Mouse (Mus musculus) spleen, postnatal 36 days (tissue): ENCODE results near the gene Egflam.

Source experiments
- DNase-seq, 2 experiments: peaks; one replicate each; pipeline ENCODE4 v3.0.0; 2022; ENCODE audit warnings: low spot score in 2 of 2, mixed read lengths in 1 of 2

Gene Egflam

DNA sequence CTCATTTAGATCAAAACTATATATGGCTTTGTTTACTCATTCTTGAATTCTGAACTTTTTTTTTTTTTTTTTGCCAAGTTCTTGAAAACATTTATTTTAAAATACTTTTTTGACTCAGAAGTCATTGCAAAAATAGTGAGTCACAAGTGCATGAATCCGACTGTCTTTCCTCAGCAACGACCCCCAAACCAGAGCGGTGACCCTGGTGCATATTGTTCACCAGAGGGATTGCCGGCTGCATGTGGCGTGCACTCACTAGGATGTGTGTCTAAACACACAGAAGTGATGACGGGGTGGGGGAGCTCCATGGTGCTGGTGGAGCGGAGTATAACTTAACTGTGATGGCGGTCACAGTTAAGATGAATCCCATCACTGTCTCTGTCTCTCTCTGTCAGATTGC, 224.4 kb downstream of the Egflam start:
- no peak for DNase-seq

DNA sequence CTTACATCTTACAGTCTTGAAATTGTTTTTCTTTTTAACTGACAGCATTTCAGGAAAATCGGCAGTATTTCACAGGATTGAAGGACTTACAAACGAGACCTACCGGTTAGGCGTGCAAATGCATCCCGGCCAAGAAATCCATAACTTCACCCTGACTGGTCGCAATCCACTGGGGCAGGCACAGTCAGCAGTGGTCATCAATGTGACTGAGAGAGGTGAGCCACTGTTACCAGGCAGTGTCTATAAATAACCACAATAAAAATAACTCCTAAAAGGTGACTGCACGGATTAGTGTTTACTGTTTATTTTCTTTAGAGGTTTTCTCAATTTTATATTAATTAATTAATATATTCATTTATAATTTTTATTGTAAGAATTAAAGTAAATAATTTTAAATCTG, 224.8 kb downstream of the Egflam start:
- no peak for DNase-seq

DNA sequence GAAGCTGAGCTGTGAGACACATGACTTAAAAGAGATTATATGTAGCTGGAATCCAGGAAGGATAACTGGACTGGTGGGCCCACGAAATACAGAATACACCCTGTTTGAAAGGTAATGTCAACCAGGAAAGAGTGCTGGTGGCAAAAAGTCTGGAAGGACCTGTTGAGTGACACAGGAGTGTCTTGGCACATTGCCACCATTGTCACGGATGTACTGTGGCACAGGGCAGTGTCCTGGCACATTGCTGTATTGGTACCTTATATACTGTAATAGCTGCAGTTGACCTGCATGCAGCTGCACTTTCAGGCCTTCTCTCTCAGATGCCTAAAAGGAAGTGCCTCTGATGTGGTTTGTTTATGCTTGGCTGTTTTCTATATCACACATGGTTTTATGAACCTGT, 225.3 kb downstream of the Egflam start:
- no peak for DNase-seq

DNA sequence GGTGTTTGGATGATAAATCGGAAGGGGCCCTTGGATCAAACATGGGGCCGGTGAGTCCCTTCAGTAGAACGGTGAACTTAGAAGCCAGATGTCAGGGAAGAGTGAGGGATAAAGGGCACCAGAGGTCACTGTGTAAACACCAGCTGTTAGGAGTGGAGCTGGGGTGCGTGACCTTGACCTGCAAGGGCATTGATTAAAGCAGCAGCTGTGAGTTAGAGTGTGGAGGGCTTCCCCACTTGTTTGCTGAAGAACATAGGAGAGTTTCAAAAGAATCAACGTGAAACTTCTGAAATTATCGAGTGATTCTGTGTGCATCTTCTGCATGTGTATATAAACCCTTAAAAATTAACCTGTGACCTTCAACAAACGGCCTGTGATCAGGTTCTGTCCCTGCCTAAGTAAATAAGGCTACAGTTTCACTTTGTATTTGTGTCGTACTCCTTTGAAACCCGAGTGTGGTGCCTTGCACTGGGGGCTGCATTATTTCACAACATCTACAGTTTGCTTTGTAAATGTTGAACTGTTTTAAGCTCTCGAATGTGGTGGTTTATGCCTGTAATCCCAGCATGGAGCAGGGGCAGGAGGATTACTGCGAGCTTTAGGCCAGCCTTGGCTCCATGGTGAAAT, 230.2 kb downstream of the Egflam start:
- no peak for DNase-seq

DNA sequence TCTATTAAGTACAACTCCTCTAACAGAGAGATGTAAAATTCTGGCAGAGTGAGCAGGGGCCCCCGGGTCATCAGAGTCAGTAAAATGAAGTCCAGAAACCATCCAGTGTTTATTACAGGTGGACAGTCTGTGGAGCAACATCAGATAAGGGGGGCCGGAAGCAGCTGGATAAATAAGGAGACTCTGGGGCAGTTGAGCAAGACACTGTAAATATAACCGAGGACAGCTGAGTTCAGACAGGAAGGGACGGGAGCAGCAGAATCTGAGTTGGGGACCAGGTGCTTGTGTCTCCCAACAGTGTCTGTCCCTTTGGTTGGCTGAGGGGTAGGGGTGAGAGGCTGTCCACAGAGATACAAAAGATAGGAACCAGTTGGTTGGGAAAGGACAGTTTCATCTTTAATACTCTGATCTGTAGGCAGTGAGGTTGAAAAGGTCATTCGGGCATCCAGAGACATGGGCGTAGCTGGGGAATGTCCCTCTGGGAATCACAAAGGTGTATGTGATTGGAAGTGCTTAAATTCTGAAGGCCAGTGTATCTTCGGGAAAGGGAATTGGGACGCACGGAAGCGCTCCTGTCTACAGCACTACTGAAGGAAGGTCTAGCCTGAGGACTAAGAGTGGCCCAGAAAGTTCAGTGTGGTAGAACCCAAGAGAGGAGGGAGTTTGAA, 230.8 kb downstream of the Egflam start:
- DNase-seq, result no peak

DNA sequence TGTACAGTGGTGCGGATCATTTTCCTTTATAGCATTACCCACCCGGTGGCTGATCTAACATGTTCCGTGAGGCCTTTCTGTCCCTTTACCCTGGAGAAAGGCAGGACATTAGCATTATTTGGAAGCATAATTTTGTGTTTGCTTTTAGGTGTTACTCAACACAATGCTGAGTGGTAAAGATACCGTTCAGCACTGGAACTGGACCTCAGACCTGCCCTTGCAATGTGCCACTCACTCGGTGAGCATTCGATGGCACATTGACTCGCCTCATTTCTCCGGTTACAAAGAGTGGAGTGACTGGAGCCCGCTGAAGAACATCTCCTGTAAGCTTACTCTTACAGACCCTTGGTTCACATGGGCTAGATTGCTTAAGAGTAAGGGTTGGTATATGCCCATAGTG, 231.5 kb downstream of the Egflam start:
- DNase-seq, result no peak

DNA sequence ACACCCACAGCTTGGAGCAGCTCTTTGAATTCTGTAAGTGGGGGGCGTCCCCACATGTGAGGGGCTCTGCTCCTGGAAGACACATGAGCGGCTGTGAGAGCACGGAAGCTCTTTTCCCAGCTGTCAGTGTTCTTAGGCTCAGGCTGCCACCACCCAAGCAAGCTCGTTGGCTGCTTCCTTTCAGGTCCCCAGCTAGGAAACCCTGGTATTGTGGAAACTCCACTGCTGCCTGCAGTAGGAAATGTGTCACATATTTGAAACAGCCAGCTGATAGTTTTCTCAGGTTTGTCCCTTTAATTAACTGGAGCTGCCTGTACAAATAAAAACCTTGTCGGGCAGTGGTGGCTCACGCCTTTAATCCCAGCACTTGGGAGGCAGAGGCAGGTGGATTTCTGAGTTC, 234.3 kb downstream of the Egflam start:
- no peak for DNase-seq

DNA sequence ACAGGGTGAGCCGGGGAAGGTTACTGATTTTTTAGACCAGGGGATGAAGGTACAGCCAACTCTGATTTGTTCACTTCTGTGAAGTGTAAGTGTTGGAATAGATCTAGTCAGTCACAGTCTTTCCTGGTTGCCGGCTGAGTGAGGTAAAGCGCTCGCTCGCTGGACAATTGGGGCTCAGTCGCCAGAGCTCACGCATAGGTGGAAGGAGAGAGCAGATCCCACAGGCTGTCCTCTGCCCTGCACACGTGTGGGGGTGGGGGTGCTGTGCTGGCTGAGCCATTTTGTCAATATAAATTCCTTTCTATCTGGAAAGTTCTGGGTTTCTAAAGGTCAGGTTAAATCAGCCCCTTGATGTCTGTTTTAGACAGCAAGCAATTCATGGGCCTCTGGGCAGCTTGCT, 237.9 kb downstream of the Egflam start:
- no peak for DNase-seq

DNA sequence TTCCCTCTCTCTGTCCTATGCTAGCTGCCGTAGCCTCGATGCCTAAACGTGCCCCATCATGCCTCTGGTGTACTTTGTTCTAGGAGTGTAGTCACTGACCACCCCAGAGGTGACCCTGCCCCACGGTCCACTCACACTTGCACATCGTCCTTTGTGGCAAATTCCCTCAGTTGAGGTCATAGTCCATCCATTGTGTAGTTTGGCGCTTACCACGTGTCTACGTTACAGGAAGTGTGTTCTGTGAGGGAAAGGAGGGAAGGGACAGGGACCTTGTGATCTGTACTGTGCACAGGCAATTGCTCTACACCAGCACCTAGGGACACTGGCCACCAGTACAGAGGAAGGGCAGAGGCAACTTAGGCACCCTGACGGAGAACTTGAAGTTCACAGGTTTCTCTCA, 238.3 kb downstream of the Egflam start:
- no peak for DNase-seq

DNA sequence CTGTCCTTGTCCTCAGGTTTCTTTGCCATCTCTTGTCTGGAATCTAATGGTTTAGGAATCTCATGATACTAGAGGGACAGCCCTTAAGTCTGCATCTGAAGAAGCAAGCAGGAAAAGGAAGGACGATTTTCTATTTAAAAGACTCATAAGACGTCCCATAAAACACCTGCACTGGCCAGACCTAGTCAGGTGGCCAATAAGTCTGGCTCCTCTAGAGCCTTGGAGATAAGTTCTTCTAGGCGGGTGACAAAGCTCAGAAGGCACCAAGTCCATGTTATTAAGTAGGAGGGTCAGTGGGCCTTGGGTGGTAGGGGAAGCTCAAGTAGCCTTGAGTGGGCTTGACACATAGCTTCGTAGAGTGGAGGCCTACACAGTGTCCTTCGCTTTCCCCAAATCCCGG, 240.5 kb downstream of the Egflam start:
- DNase-seq, result no peak
